Mouse (Mus musculus) frontal cortex, postnatal 25 days (tissue): ENCODE measurements at regions not wholly inside any gene's neighbourhood (a gene's known extent, or its start where the extent isn't known, plus 50 kb on each side); places are given as distances from the start of the nearest gene placed in this dataset.

Experiments
- DNase-seq, 2 experiments: peaks; one replicate each; pipeline ENCODE4 v3.0.0; 2022; ENCODE audit warnings: low spot score in 2 of 2

DNA sequence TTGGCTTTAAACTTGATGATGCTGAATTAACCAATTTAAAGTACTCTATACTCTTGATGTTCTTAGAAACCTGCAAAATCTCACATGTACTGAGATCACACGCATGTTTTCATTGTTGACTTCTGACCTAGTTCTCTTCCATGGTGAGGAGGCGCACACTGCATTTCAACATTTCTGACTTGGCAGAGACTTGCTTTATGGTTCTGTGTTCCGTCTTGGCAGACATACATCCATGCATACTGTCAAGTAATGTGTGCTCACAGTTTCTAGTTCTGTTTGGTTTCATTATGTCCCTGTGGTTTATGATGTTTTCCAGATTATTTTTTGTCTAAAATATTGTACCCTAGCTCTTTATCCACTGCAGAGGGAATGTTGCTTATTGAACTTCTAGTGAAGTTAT lies 198.5 kb downstream of the Gm11077 start:
- no peak for DNase-seq

GRCm38 (mm10) chr6:140934286-140934685 lies 205.2 kb downstream of the Gm11077 start:
- no peak for DNase-seq

DNA sequence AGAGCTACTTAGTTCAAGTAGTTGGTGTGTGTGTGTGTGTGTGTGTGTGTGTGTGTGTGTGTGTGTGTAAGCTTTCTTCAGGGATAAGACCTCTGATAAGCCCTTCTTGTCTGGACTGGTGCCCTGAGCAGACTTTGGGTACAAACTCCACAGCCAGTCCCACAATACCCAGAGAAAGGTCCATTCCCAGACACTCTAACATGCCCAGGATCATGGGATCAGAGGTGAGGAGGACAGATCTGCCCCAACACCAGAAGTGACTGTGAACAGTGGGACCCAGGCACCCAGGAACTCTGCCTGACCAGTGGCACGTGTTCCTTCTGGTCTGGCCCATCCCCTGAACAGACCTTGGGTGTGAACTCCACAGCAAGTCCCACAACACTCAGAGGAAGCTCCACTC lies 208.9 kb downstream of the Gm11077 start:
- no peak for DNase-seq

DNA sequence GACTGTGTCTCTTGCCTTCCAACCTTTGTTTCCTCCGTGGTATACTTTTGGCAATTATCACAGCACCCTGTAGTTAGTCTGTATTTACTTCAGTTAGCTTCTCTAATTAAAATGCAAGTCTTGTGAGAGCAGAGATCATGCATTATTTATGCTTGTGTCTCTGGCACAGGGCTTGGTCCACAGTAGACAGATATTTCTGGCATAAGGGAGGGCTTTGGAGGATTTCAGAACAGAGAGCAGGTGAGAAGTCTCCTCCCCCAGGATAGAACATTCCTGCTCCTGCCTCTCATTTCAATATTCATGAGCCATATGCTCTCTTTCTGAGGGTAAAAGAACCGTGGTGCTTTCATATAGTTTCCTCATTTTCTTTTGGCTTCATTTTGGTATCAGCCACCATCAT lies 217.6 kb downstream of the Gm11077 start:
- DNase-seq: no peak

DNA sequence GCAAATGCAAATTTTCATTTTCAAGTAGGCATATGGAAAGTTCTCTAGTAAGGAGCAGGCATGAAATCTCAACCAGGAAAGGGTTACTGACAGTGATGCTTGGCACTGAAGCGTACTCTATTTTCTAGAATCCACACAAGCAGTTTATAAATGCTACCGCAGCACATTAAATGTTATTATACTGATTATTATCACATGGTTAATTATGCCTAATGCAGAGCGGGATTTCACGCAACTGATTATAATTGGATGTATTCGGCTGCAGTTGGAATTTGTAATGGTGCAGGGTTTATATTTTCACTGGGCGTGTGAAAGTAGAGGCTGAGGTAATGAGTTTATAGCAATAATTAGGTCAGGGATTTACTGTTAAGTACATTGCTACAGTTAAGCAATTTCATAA lies 221.4 kb downstream of the Gm11077 start:
- no peak for DNase-seq

GRCm38 (mm10) chr6:140953256-140953655 lies 224.2 kb downstream of the Gm11077 start:
- no peak for DNase-seq

- DNase-seq: no peak
Observed at GRCm38 (mm10) chr6:140953721-140954120, 224.6 kb downstream of the Gm11077 start.

GRCm38 (mm10) chr6:140955751-140956521 lies 226.9 kb downstream of the Gm11077 start:
- DNase-seq: no peak

GRCm38 (mm10) chr6:140956522-140956863 lies 227.4 kb downstream of the Gm11077 start:
- no peak for DNase-seq

DNA sequence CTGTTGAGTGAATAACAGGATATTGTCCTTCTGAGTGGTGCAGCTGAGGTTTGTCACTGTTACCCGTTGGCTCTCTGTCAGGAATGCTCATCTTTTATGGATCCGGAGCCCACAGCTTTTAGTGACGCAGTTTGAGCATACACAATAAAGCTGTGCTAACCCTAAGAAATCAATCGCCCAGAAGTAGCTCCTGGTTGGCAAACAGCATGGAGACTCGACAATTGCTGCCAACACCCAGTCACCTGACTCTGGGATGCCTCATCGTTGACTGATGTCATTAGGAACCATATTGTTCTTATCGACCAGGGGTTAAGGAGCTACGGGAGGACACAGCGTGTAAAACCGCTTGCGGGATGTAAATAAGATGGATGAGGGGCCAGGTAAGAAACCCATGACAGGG lies 232.9 kb downstream of the Gm11077 start:
- DNase-seq: no peak

DNA sequence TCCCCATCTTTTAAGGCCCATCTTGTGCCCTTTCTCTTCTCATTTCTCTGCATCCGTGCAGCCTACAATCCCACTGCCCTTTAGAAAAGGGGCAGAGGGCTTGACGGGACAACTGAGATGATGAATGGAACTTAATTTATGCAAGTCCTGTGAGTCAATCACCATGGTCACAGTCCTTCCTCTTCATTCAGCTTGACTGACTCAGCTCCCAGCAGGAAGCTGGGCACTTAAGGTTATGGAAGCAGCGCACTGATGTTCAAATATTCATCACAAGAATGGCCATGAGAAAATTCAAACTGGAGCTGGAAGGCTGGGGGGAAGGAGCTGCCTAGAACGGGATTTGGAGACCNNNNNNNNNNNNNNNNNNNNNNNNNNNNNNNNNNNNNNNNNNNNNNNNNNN lies 233.5 kb downstream of the Gm11077 start:
- DNase-seq: no peak

- no peak for DNase-seq
Observed at GRCm38 (mm10) chr6:140973732-140974131, 244.6 kb downstream of the Gm11077 start.

DNA sequence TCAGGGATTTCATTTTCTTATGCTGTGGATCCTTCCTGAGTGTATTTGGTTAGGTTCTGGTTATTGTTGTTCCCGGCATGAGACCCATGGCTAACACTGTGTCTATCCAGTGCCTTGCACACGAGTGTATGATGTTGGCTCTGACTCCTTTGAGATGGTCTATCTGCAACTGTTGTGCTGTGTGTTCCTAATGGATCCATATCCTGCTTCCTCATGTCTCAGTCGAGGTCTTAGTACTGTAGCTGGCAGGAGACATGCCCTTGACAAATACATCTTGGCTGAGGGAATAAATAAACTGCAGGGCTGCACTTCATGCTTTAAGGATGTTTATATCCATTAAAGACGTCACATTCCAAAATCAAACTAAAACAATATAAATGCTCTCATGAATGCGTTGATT lies 247.9 kb downstream of the Gm11077 start:
- DNase-seq: no peak

GRCm38 (mm10) chr6:140983610-140984009 lies 254.5 kb downstream of the Gm11077 start:
- DNase-seq: no peak

DNA sequence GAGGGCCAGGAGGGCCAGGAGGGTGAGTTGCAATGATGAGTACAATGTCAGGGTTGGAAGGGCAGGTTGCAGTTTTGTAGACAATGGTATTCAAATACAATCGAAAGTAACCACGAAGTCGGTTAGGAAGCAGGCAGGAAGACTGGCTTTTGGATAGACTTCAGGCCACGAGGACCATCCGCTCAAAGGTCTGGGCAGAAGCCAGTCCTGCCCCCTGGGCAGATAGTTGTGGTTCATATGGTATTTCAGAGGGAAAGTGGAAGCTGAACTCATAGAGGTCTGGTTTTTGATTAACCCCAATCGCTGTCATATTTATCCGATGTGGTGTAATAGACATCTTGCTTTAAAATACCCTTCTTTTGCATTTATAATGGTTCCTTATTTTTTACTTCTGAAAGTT lies 255.2 kb downstream of the Gm11077 start:
- no peak for DNase-seq

- no peak for DNase-seq
Observed at GRCm38 (mm10) chr6:140993643-140994580, 255.2 kb upstream of the Pde3a start.

- no peak for DNase-seq
Observed at GRCm38 (mm10) chr6:140995340-140996135, 253.5 kb upstream of the Pde3a start.

DNA sequence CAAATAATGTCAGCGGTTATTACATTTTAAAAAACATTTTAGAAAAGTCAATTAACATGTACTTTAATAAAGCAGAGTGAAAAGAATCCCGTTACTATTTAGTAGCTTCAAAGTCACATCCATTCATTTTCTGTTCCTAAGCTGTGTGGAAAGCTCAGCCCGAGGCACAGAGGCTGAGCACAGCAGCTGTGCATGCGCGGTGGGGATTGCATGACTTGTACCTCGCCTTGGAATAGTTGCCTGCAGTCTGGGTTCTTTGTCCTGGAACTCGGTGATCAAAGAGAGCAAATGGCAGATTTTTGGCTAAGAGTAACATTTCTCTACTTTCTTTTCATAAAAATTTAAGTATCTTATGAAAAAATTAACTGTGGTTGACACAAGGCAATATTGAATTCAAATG lies 251.0 kb upstream of the Pde3a start:
- DNase-seq: no peak

- DNase-seq: no peak
Observed at GRCm38 (mm10) chr6:141000552-141000951, 248.5 kb upstream of the Pde3a start.

DNA sequence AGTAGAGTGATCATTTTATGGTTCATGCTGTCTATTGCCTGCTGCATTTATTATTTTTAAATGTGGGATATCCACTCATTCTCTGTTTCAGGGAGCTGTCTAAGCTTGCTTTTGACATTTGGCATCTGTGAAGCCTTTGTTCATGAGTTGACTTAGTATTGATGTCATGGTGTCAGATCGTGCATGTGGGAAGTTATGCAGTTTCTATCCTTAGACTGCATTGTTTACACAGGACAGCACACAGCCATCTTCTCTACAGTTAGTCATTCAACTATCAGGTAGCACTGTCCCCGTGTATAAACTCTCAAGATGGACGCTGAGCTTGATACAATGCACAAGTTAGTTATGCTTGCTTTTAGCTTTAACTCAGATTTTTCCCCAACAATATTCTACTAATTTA lies 247.8 kb upstream of the Pde3a start:
- DNase-seq: no peak

DNA sequence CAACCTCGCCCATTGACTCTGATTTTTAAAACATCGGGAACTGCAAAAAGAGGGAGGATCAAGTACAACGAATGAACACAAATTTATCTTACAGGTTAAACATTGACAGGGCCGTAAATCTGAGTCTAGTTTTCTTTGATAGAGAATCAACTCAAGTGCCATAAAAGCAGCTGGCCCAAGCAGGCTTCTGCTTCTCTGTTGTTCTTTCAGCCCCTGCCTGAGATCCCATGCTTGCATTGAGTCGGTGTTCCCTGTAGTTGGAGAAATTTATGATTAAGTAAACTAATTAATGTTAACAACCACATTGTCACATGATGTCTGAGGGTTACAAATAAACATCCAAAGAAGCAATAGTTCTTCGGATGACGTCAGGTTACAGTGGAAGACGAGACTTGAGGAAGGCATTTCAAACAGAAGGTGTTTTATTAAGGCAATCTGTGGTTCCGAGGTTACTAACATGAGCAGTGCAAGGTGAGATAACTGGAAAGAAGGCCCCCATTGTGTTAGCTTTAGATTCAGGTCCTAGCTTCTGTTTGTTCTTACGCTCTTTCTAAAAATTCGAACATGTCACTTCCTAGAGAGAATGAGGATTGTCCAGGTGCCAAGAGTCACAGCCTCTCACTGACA lies 233.9 kb upstream of the Pde3a start:
- no peak for DNase-seq

GRCm38 (mm10) chr6:141023501-141023900 lies 225.6 kb upstream of the Pde3a start:
- no peak for DNase-seq
